34 mouse cellular contexts compared by ENCODE assay signal in genomic region chr1:20672246-20672645, GRCm38 (mm10). TPM values are rescaled to one million over a fixed set of nuclear protein-coding genes. Genes with fewer than 3 reads are reported as not detected.
DNase-seq lines count a peak whose midpoint lies in the region; ATAC-seq and TF ChIP-seq lines count a peak whose summit lies in the region.
"Had no signal": no experiment of that assay in that cellular context is flagged by ENCODE, and none has a peak within 500 bp of the region (broad histone marks: within the 10 kb centered on the region; RNA-seq: fewer than 3 reads in every experiment).

No protein-coding gene starts in this region.

- TF ChIP-seq POLR2A in myocyte (IDR thresholded peaks at IDR 0.05; ENCODE audit: insufficient read length, low read depth) = peak; percentile 50

- H3K4me1 ChIP-seq in limb, embryonic 12.5 days (replicated peaks) = no peaks in the 10 kb centered on the region
- H3K4me1 ChIP-seq in limb, embryonic 10.5 days = no peaks in the 10 kb centered on the region
- H3K4me1 ChIP-seq in embryonic facial prominence, embryonic 15.5 days = no peaks in the 10 kb centered on the region
- H3K4me1 ChIP-seq in limb, embryonic 13.5 days = no peaks in the 10 kb centered on the region
- H3K4me1 ChIP-seq: forebrain, embryonic 12.5 days had no signal

- peak overlapping the region; percentile 8; the same call in 1 of the 2 replicates for H3K4me3 ChIP-seq in limb, embryonic 12.5 days (replicated peaks)
- H3K4me3 ChIP-seq in limb, embryonic 10.5 days = no peak overlapping the region
- H3K4me3 ChIP-seq in embryonic facial prominence, embryonic 15.5 days (replicated peaks) = peak overlapping the region; percentile 15
- H3K4me3 ChIP-seq in limb, embryonic 13.5 days = peak overlapping the region; percentile 12
- H3K4me3 ChIP-seq in myocyte = peak overlapping the region; percentile 97
- H3K4me3 ChIP-seq: erythroblast, embryonic 14.5 days; forebrain, embryonic 12.5 days; forebrain, embryonic 15.5 days; heart, adult 2 months; heart, embryonic 10.5 days; heart, embryonic 13.5 days had no signal

- H3K9me3 ChIP-seq in limb, embryonic 12.5 days = no peaks in the 10 kb centered on the region
- no peaks in the 10 kb centered on the region for H3K9me3 ChIP-seq in limb, embryonic 10.5 days (replicated peaks)
- H3K9me3 ChIP-seq in embryonic facial prominence, embryonic 15.5 days (replicated peaks) = no peaks in the 10 kb centered on the region
- no peaks in the 10 kb centered on the region for H3K9me3 ChIP-seq in limb, embryonic 13.5 days
- H3K9me3 ChIP-seq: forebrain, embryonic 12.5 days; forebrain, embryonic 15.5 days; heart, embryonic 10.5 days; heart, embryonic 13.5 days had no signal

- H3K79me2 ChIP-seq in myocyte (ENCODE audit: control insufficient read depth, insufficient read depth) = peaks cover 23% of the 10 kb centered on the region

- no peak for ATAC-seq in limb, embryonic 12.5 days (ENCODE audit: insufficient number of reproducible peaks, insufficient read depth, low FRiP score, low TSS enrichment, low read depth)
- no peak for ATAC-seq in embryonic facial prominence, embryonic 15.5 days (ENCODE audit: insufficient number of reproducible peaks, low FRiP score, low TSS enrichment, low read depth)
- no peak for ATAC-seq in limb, embryonic 13.5 days (ENCODE audit: low FRiP score, low read depth)
- ATAC-seq: activated CD4-positive, CD25-positive, alpha-beta regulatory T cell, adult 4 months; CD4-positive, CD25-positive, alpha-beta regulatory T cell, adult 4 months; forebrain, embryonic 15.5 days; hindbrain, postnatal 0 days; inflammation-experienced regulatory T-cells, adult 6 months had no signal

- no peak overlapping the region for H3K27ac ChIP-seq in limb, embryonic 12.5 days
- H3K27ac ChIP-seq in limb, embryonic 10.5 days = no peak overlapping the region
- no peak overlapping the region for H3K27ac ChIP-seq in embryonic facial prominence, embryonic 15.5 days (replicated peaks)
- H3K27ac ChIP-seq in limb, embryonic 13.5 days = no peak overlapping the region
- H3K27ac ChIP-seq: forebrain, embryonic 12.5 days; forebrain, embryonic 15.5 days; heart, adult 2 months; heart, embryonic 10.5 days; heart, embryonic 13.5 days; hindbrain, embryonic 14.5 days; hindbrain, postnatal 0 days had no signal

- peak overlapping the region; percentile 73 for H3ac ChIP-seq in myocyte (ENCODE audit: control insufficient read depth, insufficient read length)

- H3K9ac ChIP-seq in limb, embryonic 12.5 days (replicated peaks) = no peak overlapping the region
- no peak overlapping the region for H3K9ac ChIP-seq in embryonic facial prominence, embryonic 15.5 days
- H3K9ac ChIP-seq in limb, embryonic 13.5 days = no peak overlapping the region
- H3K9ac ChIP-seq: forebrain, embryonic 12.5 days; forebrain, embryonic 15.5 days; heart, embryonic 13.5 days; hindbrain, embryonic 14.5 days had no signal

- no peak for DNase-seq in limb, embryonic 10.5 days (ENCODE audit: low spot score)
- no peak for DNase-seq in MN1 (ENCODE audit: low spot score)
- DNase-seq: adrenal gland, adult 8-10 months; adrenal gland, postnatal 25 days; cerebellum, adult 11-12 months; cerebellum, adult 8-10 months; cerebellum, postnatal 10 days; cerebellum, postnatal 36 days; embryo, embryonic 11 days; gastrocnemius, postnatal 14 days; heart, adult 2 months; heart, postnatal 14 days; heart, postnatal 4 days had no signal

- H3K36me3 ChIP-seq in limb, embryonic 12.5 days = no peaks in the 10 kb centered on the region
- no peaks in the 10 kb centered on the region for H3K36me3 ChIP-seq in limb, embryonic 10.5 days
- no peaks in the 10 kb centered on the region for H3K36me3 ChIP-seq in embryonic facial prominence, embryonic 15.5 days
- no peaks in the 10 kb centered on the region for H3K36me3 ChIP-seq in limb, embryonic 13.5 days
- peaks cover 7% of the 10 kb centered on the region for H3K36me3 ChIP-seq in myocyte (ENCODE audit: control insufficient read depth, insufficient read depth)
- H3K36me3 ChIP-seq: forebrain, embryonic 12.5 days; forebrain, embryonic 15.5 days; heart, embryonic 10.5 days; heart, embryonic 13.5 days had no signal

- H3K27me3 ChIP-seq in limb, embryonic 12.5 days = no peaks in the 10 kb centered on the region
- H3K27me3 ChIP-seq in limb, embryonic 10.5 days (ENCODE audit: low read depth, poor library complexity, severe bottlenecking) = no peaks in the 10 kb centered on the region
- H3K27me3 ChIP-seq in embryonic facial prominence, embryonic 15.5 days = no peaks in the 10 kb centered on the region
- no peaks in the 10 kb centered on the region for H3K27me3 ChIP-seq in limb, embryonic 13.5 days
- H3K27me3 ChIP-seq in myocyte (ENCODE audit: control insufficient read depth, insufficient read depth, insufficient read length) = no peaks in the 10 kb centered on the region
- H3K27me3 ChIP-seq: forebrain, embryonic 12.5 days; forebrain, embryonic 15.5 days; heart, embryonic 13.5 days had no signal

- no peak overlapping the region for H3K4me2 ChIP-seq in limb, embryonic 12.5 days
- no peak overlapping the region for H3K4me2 ChIP-seq in embryonic facial prominence, embryonic 15.5 days (replicated peaks)
- H3K4me2 ChIP-seq in limb, embryonic 13.5 days (replicated peaks) = no peak overlapping the region
- H3K4me2 ChIP-seq in myocyte (ENCODE audit: low read depth) = peak overlapping the region; percentile 61
- H3K4me2 ChIP-seq: forebrain, embryonic 12.5 days; forebrain, embryonic 15.5 days; heart, embryonic 13.5 days; hindbrain, embryonic 14.5 days had no signal

TF ChIP-seq in myocyte, 11 proteins besides CTCF, POLR2A, EP300 and RAD21:
- no peak for TF ChIP-seq CEBPB (IDR thresholded peaks at IDR 0.05; ENCODE audit: insufficient read depth, poor library complexity, severe bottlenecking)
- peak; percentile 84 for TF ChIP-seq POLR2AphosphoS2 (IDR thresholded peaks at IDR 0.05; ENCODE audit: insufficient read length, low read depth)
- no peak for TF ChIP-seq E2F4 (IDR thresholded peaks at IDR 0.05; ENCODE audit: insufficient read depth)
- no peak for TF ChIP-seq MAX (IDR thresholded peaks at IDR 0.05; ENCODE audit: low read depth)

RNA-seq across cellular contexts. Expression of gene Pkhd1, which starts 54.4 kb away (rescaled TPM):
- 0.11 TPM in 1 of 2 replicates, not detected in the other for polyA plus RNA-seq in limb, embryonic 12.5 days (2016; fragmentation: Nextera tagmentation; extraction: Ambion mirVana)
- 0.04 TPM in 1 of 2 replicates, not detected in the other for polyA plus RNA-seq in limb, embryonic 10.5 days (2016; fragmentation: Nextera tagmentation; extraction: Ambion mirVana)
- polyA plus RNA-seq in embryonic facial prominence, embryonic 15.5 days (2015; fragmentation: Nextera tagmentation; extraction: Ambion mirVana) = 0.03 and 0.09 TPM in 2 replicates
- polyA plus RNA-seq in limb, embryonic 13.5 days (2015; fragmentation: Nextera tagmentation; extraction: Ambion mirVana) = 0.05 and 0.10 TPM in 2 replicates
- polyA plus RNA-seq in myocyte (2012; fragmentation: generic; extraction: Trizol) = 1.1 TPM
- polyA plus RNA-seq: C2C12; CD4-positive, CD25-positive, alpha-beta regulatory T cell, adult 4 months; embryonic facial prominence, embryonic 11.5 days; erythroblast, embryonic 14.5 days; heart, adult 2 months; heart, embryonic 13.5 days; heart, embryonic 16.5 days; inflammation-experienced regulatory T-cells, adult 6 months had no signal

RNA-seq across cellular contexts. Expression of gene Il17a, which starts 58.5 kb away (rescaled TPM):
- not detected in 2 replicates for polyA plus RNA-seq in limb, embryonic 12.5 days (2016; fragmentation: Nextera tagmentation; extraction: Ambion mirVana)
- polyA plus RNA-seq in limb, embryonic 10.5 days (2016; fragmentation: Nextera tagmentation; extraction: Ambion mirVana) = not detected in 2 replicates
- not detected in 2 replicates for polyA plus RNA-seq in embryonic facial prominence, embryonic 15.5 days (2015; fragmentation: Nextera tagmentation; extraction: Ambion mirVana)
- polyA plus RNA-seq in limb, embryonic 13.5 days (2015; fragmentation: Nextera tagmentation; extraction: Ambion mirVana) = not detected in 2 replicates
- not detected for polyA plus RNA-seq in myocyte (2012; fragmentation: generic; extraction: Trizol)
- polyA plus RNA-seq: activated CD4-positive, CD25-positive, alpha-beta regulatory T cell, adult 4 months; brain, embryonic 14.5 days; C2C12; CD4-positive, CD25-positive, alpha-beta regulatory T cell, adult 4 months; cortical plate, adult 2 months; embryonic facial prominence, embryonic 11.5 days; erythroblast, embryonic 14.5 days; forebrain, embryonic 12.5 days; forebrain, embryonic 15.5 days; gonadal fat pad, adult 2 months; heart, adult 2 months; heart, embryonic 10.5 days; heart, embryonic 13.5 days; heart, embryonic 16.5 days; hindbrain, embryonic 11.5 days; hindbrain, embryonic 14.5 days; hindbrain, postnatal 0 days had no signal
